Mouse (Mus musculus) CH12.LX (cell line): Measurements from ENCODE around the gene Lca5l. TPM values are rescaled to one million over a fixed set of nuclear protein-coding genes. Genes with fewer than 3 reads are reported as not detected.

Source experiments
- DNase-seq: peaks from one replicate; pipeline ENCODE4 v3.0.0-alpha.2; 2013; ENCODE audit errors: extremely low read depth
- H3K27ac ChIP-seq: 2 replicates; pipeline ENCODE4 v1.5.1; 2012; ENCODE audit warnings: low read depth, mild to moderate bottlenecking, control low read depth, moderate library complexity; ENCODE audit not compliant: insufficient read depth
- H3K27me3 ChIP-seq: replicated peaks from 2 replicates; pipeline ENCODE3; 2012; ENCODE audit warnings: inconsistent platforms
- H3K36me3 ChIP-seq, 2 experiments: replicated peaks in 1 of 2; 2 replicates each; pipeline versions ENCODE3 to v1.6.1; 2012; ENCODE audit warnings: inconsistent platforms in 1 of 2, low read length in 1 of 2, mild to moderate bottlenecking in 1 of 2, mixed read lengths in 1 of 2, moderate library complexity in 1 of 2; ENCODE audit not compliant: control insufficient read depth in 1 of 2, insufficient read depth in 1 of 2
- H3K4me1 ChIP-seq, 2 experiments: 2 replicates each; pipeline ENCODE4 v1.6.1; 2012; ENCODE audit warnings: inconsistent platforms in 1 of 2, moderate library complexity in 1 of 2; ENCODE audit not compliant: insufficient read depth in 2 of 2, control insufficient read depth in 1 of 2
- H3K4me2 ChIP-seq: 2 replicates; pipeline ENCODE4 v1.6.1; 2012; ENCODE audit warnings: low read depth, mild to moderate bottlenecking, control low read depth; ENCODE audit not compliant: poor library complexity, insufficient read depth, severe bottlenecking
- H3K4me3 ChIP-seq, 3 experiments: fragments of 150-350 bp in 1 of 3; sonication (generic) in 1 of 3; replicated peaks in 1 of 3; 2 replicates each; pipeline versions ENCODE3 to v1.5.1; 2011 to 2012; ENCODE audit warnings: low read depth in 2 of 3, low read length in 2 of 3, mild to moderate bottlenecking in 2 of 3, moderate library complexity in 2 of 3, control low read depth in 1 of 3, improper control_type of control experiment in 1 of 3, inconsistent platforms in 1 of 3, mixed read lengths in 1 of 3; ENCODE audit not compliant: poor library complexity in 1 of 3
- H3K79me2 ChIP-seq: replicated peaks from 2 replicates; pipeline ENCODE4 v1.6.1; 2012; ENCODE audit warnings: mild to moderate bottlenecking, moderate library complexity; ENCODE audit not compliant: control insufficient read depth, poor library complexity, insufficient read depth, severe bottlenecking; ENCODE audit errors: extremely low read depth
- H3K9ac ChIP-seq: 2 replicates; pipeline ENCODE4 v1.6.1; 2012; ENCODE audit warnings: low read depth, mild to moderate bottlenecking, control low read depth, moderate library complexity; ENCODE audit not compliant: insufficient read depth
- H3K9me3 ChIP-seq: replicated peaks from 2 replicates; pipeline ENCODE3; 2012; ENCODE audit warnings: low read length, inconsistent platforms, mixed read lengths
- BHLHE40 ChIP-seq: IDR thresholded peaks from 2 replicates; pipeline ENCODE4 v1.6.1; 2011; ENCODE audit warnings: mild to moderate bottlenecking, low read depth, low read length, improper control_type of control experiment
- CHD2 ChIP-seq: IDR thresholded peaks from 2 replicates; pipeline ENCODE4 v1.6.1; 2011; ENCODE audit warnings: low read length, improper control_type of control experiment
- CTCF ChIP-seq, 2 experiments: IDR thresholded peaks in 1 of 2; conservative IDR thresholded peaks in 1 of 2; 2 replicates each; pipeline ENCODE4 v1.5.1; 2011 to 2012; ENCODE audit warnings: low read depth in 2 of 2, low read length in 2 of 2, improper control_type of control experiment in 1 of 2, inconsistent platforms in 1 of 2, mild to moderate bottlenecking in 1 of 2, moderate library complexity in 1 of 2
- ELF1 ChIP-seq: IDR thresholded peaks from 2 replicates; pipeline ENCODE4 v1.6.1; 2014; ENCODE audit warnings: low read depth, mild to moderate bottlenecking, inconsistent platforms, low read length, improper control_type of control experiment
- ETS1 ChIP-seq: conservative IDR thresholded peaks from 2 replicates; pipeline ENCODE4 v1.6.1; 2012; ENCODE audit warnings: low read depth, mild to moderate bottlenecking, inconsistent platforms, low read length, improper control_type of control experiment, moderate library complexity
- GABPA ChIP-seq: IDR thresholded peaks from 2 replicates; pipeline ENCODE4 v1.6.1; 2012; ENCODE audit warnings: low read depth, low read length, improper control_type of control experiment, inconsistent platforms; ENCODE audit not compliant: insufficient replicate concordance
- HCFC1 ChIP-seq: IDR thresholded peaks from 2 replicates; pipeline ENCODE4 v1.6.1; 2012; ENCODE audit warnings: low read depth, mild to moderate bottlenecking, inconsistent platforms, low read length, improper control_type of control experiment
- MXI1 ChIP-seq: IDR thresholded peaks from 2 replicates; pipeline ENCODE4 v1.6.1; 2011; ENCODE audit warnings: mild to moderate bottlenecking, low read depth, low read length, improper control_type of control experiment
- MYC ChIP-seq: IDR thresholded peaks from 2 replicates; pipeline ENCODE4 v1.6.1; 2011; ENCODE audit warnings: low read depth, mild to moderate bottlenecking, improper control_type of control experiment, low read length
- PAX5 ChIP-seq: IDR thresholded peaks from 2 replicates; pipeline ENCODE4 v1.6.1; 2012; ENCODE audit warnings: low read length, inconsistent platforms, mixed read lengths
- POLR2A ChIP-seq: IDR thresholded peaks from 2 replicates; pipeline ENCODE4 v1.6.1; 2011; ENCODE audit warnings: low read depth, mild to moderate bottlenecking, improper control_type of control experiment, low read length
- RCOR1 ChIP-seq: conservative IDR thresholded peaks from 2 replicates; pipeline ENCODE4 v1.6.1; 2012; ENCODE audit warnings: low read depth, mild to moderate bottlenecking, inconsistent platforms, low read length, improper control_type of control experiment
- SIN3A ChIP-seq: IDR thresholded peaks from 2 replicates; pipeline ENCODE4 v1.6.1; 2012; ENCODE audit warnings: low read length, improper control_type of control experiment, inconsistent platforms
- TBP ChIP-seq: conservative IDR thresholded peaks from 2 replicates; pipeline ENCODE4 v1.6.1; 2011; ENCODE audit warnings: low read depth, low read length, improper control_type of control experiment
- USF1 ChIP-seq: IDR thresholded peaks from 2 replicates; pipeline ENCODE4 v1.6.1; 2014; ENCODE audit warnings: low read depth, mild to moderate bottlenecking, inconsistent platforms, low read length, improper control_type of control experiment
- ZMIZ1 ChIP-seq: IDR thresholded peaks from 2 replicates; pipeline ENCODE4 v1.6.1; 2012; ENCODE audit warnings: low read depth, mild to moderate bottlenecking, inconsistent platforms, low read length, improper control_type of control experiment
- ZNF384 ChIP-seq: IDR thresholded peaks from 2 replicates; pipeline ENCODE4 v1.6.1; 2012; ENCODE audit warnings: low read depth, low read length, improper control_type of control experiment, inconsistent platforms
- dilution Hi-C: fragments of 300-500 bp; cut with MboI; formaldehyde crosslinking; loops from 2 replicates; pipeline ENCODE4 v1.14.3; 2020; ENCODE audit warnings: low sequenced_read_pairs; ENCODE audit not compliant: extremely low pct_unique_long_range_greater_than_20kb, extremely low pct_ligation_motif_present
- in situ Hi-C: fragments of 300-500 bp; cut with MboI; formaldehyde crosslinking; loops from 3 replicates; pipeline ENCODE4 v1.14.3; 2019; ENCODE audit warnings: low sequenced_read_pairs, low pct_ligation_motif_present, low pct_unique_long_range_greater_than_20kb, mixed read lengths
- polyA plus RNA-seq: library from polyadenylated mRNA; unstranded; fragments of >175 nt; gene quantifications from 2 replicates; pipeline ENCODE4 v1.2.1, GENCODE M21; 2012; ENCODE audit warnings: low read depth; ENCODE audit not compliant: insufficient read length
- total RNA-seq, 2 experiments: library from RNA; depleted of rRNA; stranded (reverse); fragments of 300-350 nt in 1 of 2; fragments of >200 nt in 1 of 2; gene quantifications; 2 replicates each; pipeline ENCODE4 v1.2.3; 2012 to 2014

Gene Lca5l
- total and polyA plus RNA-seq, 3 experiments = 0.04 to 0.33 TPM; not detected in 1

GRCm38 (mm10) chr16:96160927-96161326 is 31.1 kb downstream of the Lca5l start:
- H3K4me3 ChIP-seq = no peak overlapping the region
- H3K36me3 ChIP-seq = peaks cover 14 to 50% of the 10 kb centered on the region in 2 experiments
- H3K79me2 ChIP-seq = no peaks in the 10 kb centered on the region
- no peaks in the 10 kb centered on the region for H3K4me1 ChIP-seq
- no peak for DNase-seq
- no peak for TF ChIP-seq PAX5
- no peak for TF ChIP-seq RCOR1
- no peak for TF ChIP-seq TBP
- no peak overlapping the region for H3K9ac ChIP-seq
- no peak overlapping the region for H3K27ac ChIP-seq
- H3K9me3 ChIP-seq = no peaks in the 10 kb centered on the region
- in situ Hi-C loops (no loop called here), dilution Hi-C loops (no loop called here)
- no peaks in the 10 kb centered on the region for H3K27me3 ChIP-seq
- no peak overlapping the region for H3K4me2 ChIP-seq

- Histone ChIP-seq H3K4me2 (no peak overlapping the region), H3K4me3 (no peak overlapping the region), H3K79me2 (no peaks in the 10 kb centered on the region), H3K4me1 (no peaks in the 10 kb centered on the region), H3K9ac (no peak overlapping the region), H3K27ac (no peak overlapping the region), H3K9me3 (no peaks in the 10 kb centered on the region), H3K36me3 (peaks cover 19 to 61% of the 10 kb centered on the region in 2 experiments), H3K27me3 (no peaks in the 10 kb centered on the region)
- TF ChIP-seq MXI1 = no peak
- TF ChIP-seq BHLHE40 = no peak
- no peak for TF ChIP-seq POLR2A
- TF ChIP-seq SIN3A = no peak
- no peak for TF ChIP-seq ELF1
- TF ChIP-seq ZMIZ1 = no peak
- no peak for TF ChIP-seq MYC
- TF ChIP-seq ETS1 = no peak
- no peak for TF ChIP-seq CHD2
- in situ Hi-C loops (loop anchor here (10.0 kb wide), 1 partner anchor 125 kb away; no protein-coding TSS in a partner anchor), dilution Hi-C loops (no loop called here)
- DNase-seq = no peak
Observed at GRCm38 (mm10) chr16:96159794-96160346, 32.2 kb downstream of the Lca5l start.

GRCm38 (mm10) chr16:96159091-96159731 is 32.9 kb downstream of the Lca5l start:
- DNase-seq = no peak
- H3K4me3 ChIP-seq = no peak overlapping the region
- H3K27ac ChIP-seq = no peak overlapping the region
- TF ChIP-seq RCOR1 (no peak), USF1 (no peak), ZNF384 (no peak), CTCF (conservative IDR thresholded peaks at IDR 0.05 in 1 of 2, IDR thresholded peaks at IDR 0.05 in 1 of 2; ENCODE audit: low read depth in 2 of 2, low read length in 2 of 2) (no peak), HCFC1 (no peak), ZMIZ1 (no peak), SIN3A (no peak), ETS1 (no peak), POLR2A (no peak), CHD2 (no peak), GABPA (no peak), MYC (no peak), MXI1 (no peak)
- no peaks in the 10 kb centered on the region for H3K9me3 ChIP-seq
- H3K36me3 ChIP-seq = peaks cover 19 to 68% of the 10 kb centered on the region in 2 experiments
- in situ Hi-C loops (loop anchor here (10.0 kb wide), 1 partner anchor 124 kb away; no protein-coding TSS in a partner anchor), dilution Hi-C loops (no loop called here)
- H3K79me2 ChIP-seq = no peaks in the 10 kb centered on the region
- H3K9ac ChIP-seq = no peak overlapping the region
- no peaks in the 10 kb centered on the region for H3K4me1 ChIP-seq
- H3K27me3 ChIP-seq = no peaks in the 10 kb centered on the region
- no peak overlapping the region for H3K4me2 ChIP-seq
